Mouse (Mus musculus) heart, adult 9 months (tissue): ENCODE data around the gene Slc2a1.
A peak's percentile ranks its signal among the peaks of the same experiment; 100 is the strongest.

Source experiments
- DNase-seq, 2 experiments: peaks; one replicate each; pipeline ENCODE4 v3.0.0; 2022; ENCODE audit warnings: low spot score in 2 of 2

The Slc2a1 gene

GRCm38 (mm10) chr4:119129096-119129495 is 20.6 kb downstream of the Slc2a1 start:
- no peak for DNase-seq

- DNase-seq: no peak
Measured at GRCm38 (mm10) chr4:119131189-119131910, 22.8 kb downstream of the Slc2a1 start.

GRCm38 (mm10) chr4:119133306-119133705 is 24.8 kb downstream of the Slc2a1 start:
- DNase-seq: no peak

- no peak for DNase-seq
Measured at GRCm38 (mm10) chr4:119133860-119134259, 25.3 kb downstream of the Slc2a1 start.

GRCm38 (mm10) chr4:119137313-119137712 is 28.8 kb downstream of the Slc2a1 start:
- DNase-seq: no peak

GRCm38 (mm10) chr4:119138171-119138570 is 29.7 kb downstream of the Slc2a1 start:
- DNase-seq: no peak

GRCm38 (mm10) chr4:119138776-119139175 is 30.3 kb downstream of the Slc2a1 start:
- no peak for DNase-seq

GRCm38 (mm10) chr4:119140126-119140525 is 31.6 kb downstream of the Slc2a1 start:
- DNase-seq: no peak

GRCm38 (mm10) chr4:119141191-119141590 is 32.7 kb downstream of the Slc2a1 start:
- DNase-seq: no peak

- DNase-seq: no peak
Measured at GRCm38 (mm10) chr4:119142230-119142871, 33.8 kb downstream of the Slc2a1 start.

GRCm38 (mm10) chr4:119146816-119147215 is 38.3 kb downstream of the Slc2a1 start:
- no peak for DNase-seq

GRCm38 (mm10) chr4:119147347-119147746 is 38.8 kb downstream of the Slc2a1 start:
- DNase-seq: no peak

GRCm38 (mm10) chr4:119148741-119149140 is 40.2 kb downstream of the Slc2a1 start:
- no peak for DNase-seq

- peak in 1 of 2 experiments; percentile 28 for DNase-seq
Measured at GRCm38 (mm10) chr4:119157186-119157585, 48.7 kb downstream of the Slc2a1 start.

GRCm38 (mm10) chr4:119157891-119158290 is 49.4 kb downstream of the Slc2a1 start:
- DNase-seq: no peak

- DNase-seq: no peak
Measured at GRCm38 (mm10) chr4:119161358-119161757, 52.8 kb downstream of the Slc2a1 start.

GRCm38 (mm10) chr4:119162990-119163389 is 54.5 kb downstream of the Slc2a1 start:
- DNase-seq: no peak

GRCm38 (mm10) chr4:119165916-119166315 is 57.4 kb downstream of the Slc2a1 start:
- no peak for DNase-seq

- DNase-seq: no peak
Measured at GRCm38 (mm10) chr4:119167068-119167467, 58.6 kb downstream of the Slc2a1 start.

GRCm38 (mm10) chr4:119167663-119168062 is 59.2 kb downstream of the Slc2a1 start:
- peak; percentile 32 to 81 for DNase-seq

- no peak for DNase-seq
Measured at GRCm38 (mm10) chr4:119172919-119173650, 64.6 kb downstream of the Slc2a1 start.

- DNase-seq: peak; percentile 98
Measured at GRCm38 (mm10) chr4:119173851-119174453, 65.4 kb downstream of the Slc2a1 start, which contains the start of gene Zfp691. Gene Zfp691 (minus strand): TSS chr4:119174195.
